Mouse (Mus musculus) small intestine, adult 2 months (tissue): ENCODE results near the gene Cemip2.

Experiments used
- CTCF ChIP-seq: fragments of 200-500 bp; IDR thresholded peaks from 2 replicates; pipeline ENCODE4 v1.5.1; 2012; ENCODE audit warnings: low read depth, mild to moderate bottlenecking, control low read depth, inconsistent platforms, low read length, moderate library complexity, mixed read lengths; ENCODE audit not compliant: insufficient replicate concordance, insufficient read length; ENCODE audit errors: extremely low read depth
- POLR2A ChIP-seq: fragments of 200-500 bp; IDR thresholded peaks from 2 replicates; pipeline ENCODE4 v1.6.1; 2012; ENCODE audit warnings: low read depth, mild to moderate bottlenecking, control low read depth, inconsistent platforms, low read length, moderate library complexity

- TF ChIP-seq POLR2A (no peak), CTCF (no peak)
Observed at GRCm38 (mm10) chr19:21814433-21815020, 36.4 kb downstream of the Cemip2 start.
